Mouse (Mus musculus) neural tube, embryonic 14.5 days (tissue): ENCODE results near the gene Chpf2. TPM values are rescaled to one million over a fixed set of nuclear protein-coding genes. Genes with fewer than 3 reads are reported as not detected.

Source experiments
- ATAC-seq: fragments of 200-750 bp; cut with Nextera tagmentation; 2 replicates; pipeline ENCODE4 v1.8.0; 2017; ENCODE audit warnings: low read depth, mild to moderate bottlenecking, moderate TSS enrichment, moderate library complexity
- H3K27ac ChIP-seq: fragments of 300-500 bp; sonication (generic); 2 replicates; pipeline ENCODE4 v1.5.1; 2014; ENCODE audit warnings: low read depth, mild to moderate bottlenecking, control low read depth, low read length, moderate library complexity, mixed read lengths
- H3K27me3 ChIP-seq: fragments of 300-500 bp; sonication (generic); 2 replicates; pipeline ENCODE4 v1.6.1; 2014; ENCODE audit warnings: low read length; ENCODE audit not compliant: control insufficient read depth, insufficient read depth
- H3K36me3 ChIP-seq: fragments of 300-500 bp; sonication (generic); 2 replicates; pipeline ENCODE4 v1.6.1; 2014; ENCODE audit warnings: low read length, mixed read lengths; ENCODE audit not compliant: control insufficient read depth, insufficient read depth
- H3K4me1 ChIP-seq: fragments of 300-500 bp; sonication (generic); 2 replicates; pipeline ENCODE4 v1.6.1; 2014; ENCODE audit warnings: low read length; ENCODE audit not compliant: control insufficient read depth, insufficient read depth
- H3K4me2 ChIP-seq: fragments of 300-500 bp; sonication (generic); 2 replicates; pipeline ENCODE4 v1.6.1; 2014; ENCODE audit warnings: mild to moderate bottlenecking, low read depth, low read length, control low read depth
- H3K4me3 ChIP-seq: fragments of 300-500 bp; sonication (generic); 2 replicates; pipeline ENCODE4 v1.5.1; 2014; ENCODE audit warnings: low read depth, low read length, control low read depth, mixed read lengths
- H3K9ac ChIP-seq: fragments of 300-500 bp; sonication (generic); replicated peaks from 2 replicates; pipeline ENCODE4 v1.6.1; 2014; ENCODE audit warnings: low read depth, mild to moderate bottlenecking, control low read depth, low read length, mixed read lengths
- H3K9me3 ChIP-seq: fragments of 300-500 bp; sonication (generic); 2 replicates; pipeline ENCODE4 v1.6.1; 2016; ENCODE audit warnings: low read length; ENCODE audit not compliant: control insufficient read depth
- WGBS: fragments of 180-500 bp; shearing (Covaris S2); extraction: QIAGEN DNeasy Blood & Tissue Kit; methylation state at CpG from one replicate; pipeline ENCODE4 v1.1.7; 2014; 5-methylcytosine and 5-hydroxymethylcytosine counted together
- polyA plus RNA-seq: library from polyadenylated mRNA; unstranded; fragments of >200 nt; fragmentation: Nextera tagmentation; extraction: Ambion mirVana; gene quantifications from 2 replicates; pipeline ENCODE4 v1.2.1, GENCODE M21; 2014

Gene Chpf2
- polyA plus RNA-seq, 1 experiment from 2014 or later = 13.3 TPM

- Histone ChIP-seq H3K4me3 (peak overlapping the region; percentile 55), H3K27me3 (no peaks in the 10 kb centered on the region), H3K4me2 (peak overlapping the region; percentile 86), H3K4me1 (peaks cover 44% of the 10 kb centered on the region), H3K36me3 (no peaks in the 10 kb centered on the region), H3K9me3 (no peaks in the 10 kb centered on the region), H3K27ac (peak overlapping the region; percentile 98), H3K9ac (peak overlapping the region; percentile 81)
- no peak for ATAC-seq
- 6% methylated on average over 14 of the region's 14 CpGs for WGBS
These were observed 19.6 kb downstream of the Chpf2 start for GRCm38 (mm10) chr5:24605980-24606665.

- no peak overlapping the region for H3K4me3 ChIP-seq
- no peaks in the 10 kb centered on the region for H3K27me3 ChIP-seq
- H3K4me2 ChIP-seq = no peak overlapping the region
- H3K36me3 ChIP-seq = no peaks in the 10 kb centered on the region
- H3K9ac ChIP-seq = no peak overlapping the region
- WGBS = 54% methylated on average over 5 of the region's 5 CpGs
- no peaks in the 10 kb centered on the region for H3K9me3 ChIP-seq
- ATAC-seq = no peak
- H3K4me1 ChIP-seq = peaks cover 33% of the 10 kb centered on the region
- H3K27ac ChIP-seq = no peak overlapping the region
These were observed 22.8 kb downstream of the Chpf2 start for GRCm38 (mm10) chr5:24609388-24609787.

- H3K4me2 ChIP-seq = no peak overlapping the region
- peaks cover 20% of the 10 kb centered on the region for H3K4me1 ChIP-seq
- peak; percentile 72; the same call in 1 of the 2 replicates for ATAC-seq
- WGBS = 36% methylated on average over 7 of the region's 7 CpGs
- H3K27me3 ChIP-seq = no peaks in the 10 kb centered on the region
- no peak overlapping the region for H3K27ac ChIP-seq
- H3K36me3 ChIP-seq = no peaks in the 10 kb centered on the region
- H3K9me3 ChIP-seq = no peaks in the 10 kb centered on the region
- no peak overlapping the region for H3K9ac ChIP-seq
- no peak overlapping the region for H3K4me3 ChIP-seq
These were observed 25.1 kb downstream of the Chpf2 start for GRCm38 (mm10) chr5:24611366-24612301.

GRCm38 (mm10) chr5:24612302-24612649, 25.7 kb downstream of the Chpf2 start:
- Histone ChIP-seq H3K9ac (no peak overlapping the region), H3K4me2 (no peak overlapping the region), H3K27ac (no peak overlapping the region), H3K9me3 (no peaks in the 10 kb centered on the region), H3K4me3 (no peak overlapping the region), H3K4me1 (peaks cover 16% of the 10 kb centered on the region), H3K27me3 (no peaks in the 10 kb centered on the region), H3K36me3 (no peaks in the 10 kb centered on the region)
- WGBS = 73% methylated on average over 5 of the region's 5 CpGs
- peak; percentile 36; the same call in 1 of the 2 replicates for ATAC-seq

- no peaks in the 10 kb centered on the region for H3K27me3 ChIP-seq
- H3K36me3 ChIP-seq = no peaks in the 10 kb centered on the region
- 51% methylated on average over 6 of the region's 6 CpGs for WGBS
These were observed 28.6 kb downstream of the Chpf2 start for GRCm38 (mm10) chr5:24615097-24615496.

GRCm38 (mm10) chr5:24618921-24619320, 32.4 kb downstream of the Chpf2 start:
- no peak for ATAC-seq
- Histone ChIP-seq H3K4me3 (no peak overlapping the region), H3K27ac (no peak overlapping the region), H3K27me3 (no peaks in the 10 kb centered on the region), H3K9ac (no peak overlapping the region), H3K9me3 (no peaks in the 10 kb centered on the region), H3K4me2 (no peak overlapping the region), H3K4me1 (0 out of 2 replicates have a peak, but pooled peaks cover 11% of the 10 kb centered on the region), H3K36me3 (no peaks in the 10 kb centered on the region)
- WGBS = 87% methylated on average over 3 of the region's 3 CpGs

More at GRCm38 (mm10) chr5:24615097-24615496, 28.6 kb downstream of the Chpf2 start:
- Histone ChIP-seq H3K9ac (no peak overlapping the region), H3K4me1 (peaks cover 16% of the 10 kb centered on the region), H3K9me3 (no peaks in the 10 kb centered on the region), H3K27ac (no peak overlapping the region), H3K4me3 (no peak overlapping the region), H3K4me2 (no peak overlapping the region)
- ATAC-seq = no peak

GRCm38 (mm10) chr5:24620116-24620515, 33.6 kb downstream of the Chpf2 start:
- H3K4me2 ChIP-seq = no peak overlapping the region
- H3K27me3 ChIP-seq = no peaks in the 10 kb centered on the region
- H3K36me3 ChIP-seq = no peaks in the 10 kb centered on the region
- H3K27ac ChIP-seq = no peak overlapping the region
- H3K9me3 ChIP-seq = no peaks in the 10 kb centered on the region
- WGBS = 70% methylated on average over 8 of the region's 8 CpGs
- no peak overlapping the region for H3K9ac ChIP-seq
- no peak for ATAC-seq
- H3K4me3 ChIP-seq = no peak overlapping the region
- H3K4me1 ChIP-seq = peaks cover 18% of the 10 kb centered on the region; the same call in 1 of the 2 replicates

- 76% methylated on average over 8 of the region's 8 CpGs for WGBS
- no peak overlapping the region for H3K4me2 ChIP-seq
- no peaks in the 10 kb centered on the region for H3K27me3 ChIP-seq
- no peaks in the 10 kb centered on the region for H3K36me3 ChIP-seq
- no peak overlapping the region for H3K4me3 ChIP-seq
- no peak overlapping the region for H3K9ac ChIP-seq
- peaks cover 18% of the 10 kb centered on the region; the same call in 1 of the 2 replicates for H3K4me1 ChIP-seq
- no peaks in the 10 kb centered on the region for H3K9me3 ChIP-seq
- ATAC-seq = no peak
- H3K27ac ChIP-seq = no peak overlapping the region
These were observed 34.1 kb downstream of the Chpf2 start for GRCm38 (mm10) chr5:24620626-24621025.
